Mouse (Mus musculus) layer of hippocampus, adult 9-11 months (tissue): Measurements from ENCODE around the gene Hist1h4f.

Experiments used
- DNase-seq: peaks from one replicate; pipeline ENCODE4 v3.0.0; 2022

Gene Hist1h4f

GRCm38 (mm10) chr13:23532262-23533075 is 19.0 kb downstream of the Hist1h4f start:
- DNase-seq = no peak

- peak; percentile 98 for DNase-seq
These were observed 20.3 kb downstream of the Hist1h4f start, which contains the start of gene Hist1h4h for GRCm38 (mm10) chr13:23530901-23531875. Gene Hist1h4h, plus strand, starts transcription at chr13:23531050.

- DNase-seq = peak; percentile 55
These were observed 21.1 kb downstream of the Hist1h4f start for GRCm38 (mm10) chr13:23530181-23530900.

GRCm38 (mm10) chr13:23529480-23530165 is 21.8 kb downstream of the Hist1h4f start:
- no peak for DNase-seq

GRCm38 (mm10) chr13:23529005-23529404 is 22.4 kb downstream of the Hist1h4f start:
- no peak for DNase-seq

GRCm38 (mm10) chr13:23526312-23526711 is 25.1 kb downstream of the Hist1h4f start:
- DNase-seq = peak; percentile 89

GRCm38 (mm10) chr13:23525901-23526300 is 25.5 kb downstream of the Hist1h4f start:
- DNase-seq = no peak

- DNase-seq = peak; percentile 53
These were observed 26.8 kb downstream of the Hist1h4f start for GRCm38 (mm10) chr13:23524654-23525053.

GRCm38 (mm10) chr13:23523976-23524375 is 27.5 kb downstream of the Hist1h4f start:
- DNase-seq = no peak

- peak; percentile 49 for DNase-seq
These were observed 29.7 kb downstream of the Hist1h4f start for GRCm38 (mm10) chr13:23521703-23522102.

GRCm38 (mm10) chr13:23519416-23519815 is 32.0 kb downstream of the Hist1h4f start:
- peak; percentile 66 for DNase-seq

GRCm38 (mm10) chr13:23518885-23519284 is 32.6 kb downstream of the Hist1h4f start:
- peak; percentile 65 for DNase-seq

- no peak for DNase-seq
These were observed 33.2 kb downstream of the Hist1h4f start for GRCm38 (mm10) chr13:23518295-23518603.

- DNase-seq = peak; percentile 87
These were observed 33.7 kb downstream of the Hist1h4f start for GRCm38 (mm10) chr13:23517603-23518294.

- DNase-seq = no peak
These were observed 34.4 kb downstream of the Hist1h4f start for GRCm38 (mm10) chr13:23516822-23517602.

GRCm38 (mm10) chr13:23515826-23516620 is 35.4 kb downstream of the Hist1h4f start:
- no peak for DNase-seq

- no peak for DNase-seq
These were observed 36.2 kb downstream of the Hist1h4f start for GRCm38 (mm10) chr13:23515281-23515680.

GRCm38 (mm10) chr13:23513517-23513916 is 37.9 kb downstream of the Hist1h4f start:
- DNase-seq = no peak

- no peak for DNase-seq
These were observed 41.3 kb downstream of the Hist1h4f start for GRCm38 (mm10) chr13:23510127-23510526.
